Mouse (Mus musculus): Measurements from ENCODE around the gene Foxk1. TPM values are rescaled to one million over a fixed set of nuclear protein-coding genes. Genes with fewer than 3 reads are reported as not detected.

Foxk1 gene
- polyA plus RNA-seq, 1 experiment from 2014 or later = 8.6 TPM

GRCm38 (mm10) chr5:142420317-142420716 is 19.0 kb downstream of the Foxk1 start:
- no peak overlapping the region for H3K27ac ChIP-seq
- no peak overlapping the region for H3K4me3 ChIP-seq (ENCODE audit: inconsistent target)
- H3K36me3 ChIP-seq (ENCODE audit: inconsistent target) = no peaks in the 10 kb centered on the region
- peaks cover 99% of the 10 kb centered on the region for H3K79me2 ChIP-seq (ENCODE audit: inconsistent target)
- WGBS (ENCODE audit: missing documents) = 96% methylated on average over 3 of the region's 4 CpGs

- Histone ChIP-seq H3K27ac (no peak overlapping the region), H3K79me2 (ENCODE audit: inconsistent target) (peaks cover 99% of the 10 kb centered on the region), H3K36me3 (ENCODE audit: inconsistent target) (no peaks in the 10 kb centered on the region), H3K4me3 (ENCODE audit: inconsistent target) (no peak overlapping the region)
- 92% methylated on average over 9 of the region's 9 CpGs for WGBS (ENCODE audit: missing documents)
These were observed 19.6 kb downstream of the Foxk1 start for GRCm38 (mm10) chr5:142420920-142421319.

- WGBS (ENCODE audit: missing documents) = 85% methylated on average over 5 of the region's 5 CpGs
- Histone ChIP-seq H3K36me3 (ENCODE audit: inconsistent target) (no peaks in the 10 kb centered on the region), H3K27ac (no peak overlapping the region), H3K79me2 (ENCODE audit: inconsistent target) (peaks cover 99% of the 10 kb centered on the region), H3K4me3 (ENCODE audit: inconsistent target) (no peak overlapping the region)
These were observed 20.6 kb downstream of the Foxk1 start for GRCm38 (mm10) chr5:142421886-142422285.

- no peak overlapping the region for H3K4me3 ChIP-seq (ENCODE audit: inconsistent target)
- H3K36me3 ChIP-seq (ENCODE audit: inconsistent target) = no peaks in the 10 kb centered on the region
- no peak overlapping the region for H3K27ac ChIP-seq
- peaks cover 99% of the 10 kb centered on the region for H3K79me2 ChIP-seq (ENCODE audit: inconsistent target)
- WGBS (ENCODE audit: missing documents) = 95% methylated on average over 9 of the region's 10 CpGs
These were observed 21.8 kb downstream of the Foxk1 start for GRCm38 (mm10) chr5:142423141-142423540.

GRCm38 (mm10) chr5:142423701-142424100 is 22.4 kb downstream of the Foxk1 start:
- Histone ChIP-seq H3K27ac (no peak overlapping the region), H3K79me2 (ENCODE audit: inconsistent target) (peaks cover 99% of the 10 kb centered on the region), H3K36me3 (ENCODE audit: inconsistent target) (no peaks in the 10 kb centered on the region), H3K4me3 (ENCODE audit: inconsistent target) (no peak overlapping the region)
- 85% methylated on average over 3 of the region's 3 CpGs for WGBS (ENCODE audit: missing documents)

GRCm38 (mm10) chr5:142424627-142425349 is 23.5 kb downstream of the Foxk1 start:
- peaks cover 99% of the 10 kb centered on the region; the same call in 1 of the 2 replicates for H3K79me2 ChIP-seq (ENCODE audit: inconsistent target)
- H3K36me3 ChIP-seq (ENCODE audit: inconsistent target) = no peaks in the 10 kb centered on the region
- H3K4me3 ChIP-seq (ENCODE audit: inconsistent target) = no peak overlapping the region
- WGBS (ENCODE audit: missing documents) = 53% methylated on average over 13 of the region's 13 CpGs
- no peak overlapping the region for H3K27ac ChIP-seq

GRCm38 (mm10) chr5:142426476-142426875 is 25.2 kb downstream of the Foxk1 start:
- peaks cover 99% of the 10 kb centered on the region; the same call in 1 of the 2 replicates for H3K79me2 ChIP-seq (ENCODE audit: inconsistent target)
- H3K27ac ChIP-seq = no peak overlapping the region
- no peaks in the 10 kb centered on the region for H3K36me3 ChIP-seq (ENCODE audit: inconsistent target)
- no peak overlapping the region for H3K4me3 ChIP-seq (ENCODE audit: inconsistent target)
- 88% methylated on average over 2 of the region's 2 CpGs for WGBS (ENCODE audit: missing documents)

GRCm38 (mm10) chr5:142427876-142428275 is 26.6 kb downstream of the Foxk1 start:
- H3K36me3 ChIP-seq (ENCODE audit: inconsistent target) = no peaks in the 10 kb centered on the region

GRCm38 (mm10) chr5:142428691-142429090 is 27.4 kb downstream of the Foxk1 start:
- WGBS (ENCODE audit: missing documents) = 86% methylated on average over 6 of the region's 6 CpGs
- Histone ChIP-seq H3K27ac (no peak overlapping the region), H3K4me3 (ENCODE audit: inconsistent target) (no peak overlapping the region), H3K79me2 (ENCODE audit: inconsistent target) (peaks cover 99% of the 10 kb centered on the region; the same call in 1 of the 2 replicates), H3K36me3 (ENCODE audit: inconsistent target) (no peaks in the 10 kb centered on the region)

More at GRCm38 (mm10) chr5:142427876-142428275, 26.6 kb downstream of the Foxk1 start:
- Histone ChIP-seq H3K79me2 (ENCODE audit: inconsistent target) (peaks cover 99% of the 10 kb centered on the region; the same call in 1 of the 2 replicates), H3K4me3 (ENCODE audit: inconsistent target) (no peak overlapping the region), H3K27ac (no peak overlapping the region)
- WGBS (ENCODE audit: missing documents) = 87% methylated on average over 10 of the region's 10 CpGs

- peaks cover 15% of the 10 kb centered on the region; the same call in 1 of the 2 replicates for H3K36me3 ChIP-seq (ENCODE audit: inconsistent target)
- no peak overlapping the region for H3K27ac ChIP-seq
- no peak overlapping the region for H3K4me3 ChIP-seq (ENCODE audit: inconsistent target)
- 94% methylated on average over 9 of the region's 12 CpGs for WGBS (ENCODE audit: missing documents)
- peaks cover 86% of the 10 kb centered on the region; the same call in 1 of the 2 replicates for H3K79me2 ChIP-seq (ENCODE audit: inconsistent target)
These were observed 29.7 kb downstream of the Foxk1 start for GRCm38 (mm10) chr5:142431029-142431428.

- peaks cover 77% of the 10 kb centered on the region; the same call in 1 of the 2 replicates for H3K79me2 ChIP-seq (ENCODE audit: inconsistent target)
- WGBS (ENCODE audit: missing documents) = 93% methylated on average over 9 of the region's 9 CpGs
- no peak overlapping the region for H3K4me3 ChIP-seq (ENCODE audit: inconsistent target)
- H3K27ac ChIP-seq = no peak overlapping the region
- H3K36me3 ChIP-seq (ENCODE audit: inconsistent target) = peaks cover 20% of the 10 kb centered on the region; the same call in 1 of the 2 replicates
These were observed 30.6 kb downstream of the Foxk1 start for GRCm38 (mm10) chr5:142431811-142432434.

- H3K36me3 ChIP-seq (ENCODE audit: inconsistent target) = peaks cover 20% of the 10 kb centered on the region; the same call in 1 of the 2 replicates
- H3K27ac ChIP-seq = no peak overlapping the region
- H3K79me2 ChIP-seq (ENCODE audit: inconsistent target) = peaks cover 76% of the 10 kb centered on the region; the same call in 1 of the 2 replicates
- H3K4me3 ChIP-seq (ENCODE audit: inconsistent target) = no peak overlapping the region
- WGBS (ENCODE audit: missing documents) = 92% methylated on average over 4 of the region's 4 CpGs
These were observed 31.4 kb downstream of the Foxk1 start for GRCm38 (mm10) chr5:142432695-142433094.

GRCm38 (mm10) chr5:142434052-142434451 is 32.8 kb downstream of the Foxk1 start:
- Histone ChIP-seq H3K4me3 (ENCODE audit: inconsistent target) (no peak overlapping the region), H3K36me3 (ENCODE audit: inconsistent target) (peaks cover 20% of the 10 kb centered on the region; the same call in 1 of the 2 replicates), H3K79me2 (ENCODE audit: inconsistent target) (peaks cover 76% of the 10 kb centered on the region; the same call in 1 of the 2 replicates), H3K27ac (no peak overlapping the region)
- WGBS (ENCODE audit: missing documents) = 100% methylated on average over 5 of the region's 5 CpGs

- Histone ChIP-seq H3K27ac (no peak overlapping the region), H3K36me3 (ENCODE audit: inconsistent target) (peaks cover 20% of the 10 kb centered on the region; the same call in 1 of the 2 replicates)
- 95% methylated on average over 15 of the region's 15 CpGs for WGBS (ENCODE audit: missing documents)
These were observed 34.4 kb downstream of the Foxk1 start for GRCm38 (mm10) chr5:142435736-142436135.

More at GRCm38 (mm10) chr5:142435736-142436135, 34.4 kb downstream of the Foxk1 start:
- Histone ChIP-seq H3K4me3 (ENCODE audit: inconsistent target) (no peak overlapping the region), H3K79me2 (ENCODE audit: inconsistent target) (peaks cover 71% of the 10 kb centered on the region; the same call in 1 of the 2 replicates)
